Mouse (Mus musculus) midbrain, embryonic 10.5 days (tissue): ENCODE data around the gene Kri1. TPM values are rescaled to one million over a fixed set of nuclear protein-coding genes. Genes with fewer than 3 reads are reported as not detected.
"Not testable (repeated sequence)": the region's sequence is repeated elsewhere in the genome, so short reads cannot be mapped to it uniquely, and the experiment has no call there.

Experiments
- DNase-seq: peaks from one replicate; pipeline ENCODE4 v3.0.0-alpha.2; 2017; ENCODE audit warnings: low spot score
- H3K27ac ChIP-seq: fragments of 300-500 bp; sonication (generic); replicated peaks from 2 replicates; pipeline ENCODE4 v1.5.1; 2016; ENCODE audit warnings: mild to moderate bottlenecking
- H3K27me3 ChIP-seq: fragments of 300-500 bp; sonication (generic); 2 replicates; pipeline ENCODE4 v1.6.1; 2016; ENCODE audit warnings: low read depth, mild to moderate bottlenecking; ENCODE audit not compliant: poor library complexity, severe bottlenecking
- H3K36me3 ChIP-seq: fragments of 300-500 bp; sonication (generic); 2 replicates; pipeline ENCODE4 v1.6.1; 2016; ENCODE audit warnings: mild to moderate bottlenecking, moderate library complexity
- H3K4me1 ChIP-seq: fragments of 300-500 bp; sonication (generic); 2 replicates; pipeline ENCODE4 v1.6.1; 2016
- H3K4me3 ChIP-seq: fragments of 300-500 bp; sonication (generic); 2 replicates; pipeline ENCODE4 v1.5.1; 2016; ENCODE audit warnings: mild to moderate bottlenecking, moderate library complexity
- H3K9me3 ChIP-seq: fragments of 300-500 bp; sonication (generic); replicated peaks from 2 replicates; pipeline ENCODE4 v1.6.1; 2016; ENCODE audit warnings: mild to moderate bottlenecking
- WGBS: fragments of 180-500 bp; shearing (Covaris S2); methylation state at CpG from one replicate; pipeline ENCODE4 v1.1.7; 2016; 5-methylcytosine and 5-hydroxymethylcytosine counted together
- polyA plus RNA-seq: library from polyadenylated mRNA; unstranded; fragments of >200 nt; fragmentation: Nextera tagmentation; extraction: Ambion mirVana; gene quantifications from 2 replicates; pipeline ENCODE4 v1.2.1, GENCODE M21; 2016

The Kri1 gene
- polyA plus RNA-seq, 1 experiment from 2014 or later = 16.2 TPM

GRCm38 (mm10) chr9:21265000-21265561 lies 22.7 kb downstream of the Kri1 start, which contains the start of gene Atg4d:
Gene Atg4d (plus strand): TSS chr9:21265293.
- Histone ChIP-seq H3K4me3 (peak within 1 kb of the TSS; percentile 83), H3K36me3 (peaks cover 35% of the 10 kb centered on the region), H3K9me3 (no peaks in the 10 kb centered on the region), H3K27me3 (0 out of 2 replicates have a peak, but pooled peaks cover 3% of the 10 kb centered on the region), H3K27ac (peak within 1 kb of the TSS; percentile 93), H3K4me1 (peaks cover 25% of the 10 kb centered on the region)
- under 1% methylated on average over 49 of the region's 49 CpGs for WGBS
- peak; percentile 99 for DNase-seq

GRCm38 (mm10) chr9:21264272-21264999 lies 23.3 kb downstream of the Kri1 start:
- 18% methylated on average over 17 of the region's 17 CpGs for WGBS
- peaks cover 25% of the 10 kb centered on the region for H3K4me1 ChIP-seq
- peaks cover 29% of the 10 kb centered on the region for H3K36me3 ChIP-seq
- 0 out of 2 replicates have a peak, but pooled peaks cover 3% of the 10 kb centered on the region for H3K27me3 ChIP-seq
- DNase-seq = no peak
- H3K9me3 ChIP-seq = no peaks in the 10 kb centered on the region
- H3K27ac ChIP-seq = peak overlapping the region; percentile 93
- peak overlapping the region; percentile 83 for H3K4me3 ChIP-seq

GRCm38 (mm10) chr9:21261831-21262230 lies 25.9 kb downstream of the Kri1 start:
- H3K4me3 ChIP-seq = no peak overlapping the region
- H3K9me3 ChIP-seq = no peaks in the 10 kb centered on the region
- H3K4me1 ChIP-seq = peaks cover 23% of the 10 kb centered on the region
- H3K36me3 ChIP-seq = peaks cover 4% of the 10 kb centered on the region
- H3K27me3 ChIP-seq = 0 out of 2 replicates have a peak, but pooled peaks cover 7% of the 10 kb centered on the region
- DNase-seq = no peak
- WGBS = 79% methylated on average over 2 of the region's 2 CpGs
- H3K27ac ChIP-seq = no peak overlapping the region

- no peaks in the 10 kb centered on the region for H3K36me3 ChIP-seq
- H3K27me3 ChIP-seq = 0 out of 2 replicates have a peak, but pooled peaks cover 7% of the 10 kb centered on the region
- no peak overlapping the region for H3K27ac ChIP-seq
- WGBS = 80% methylated on average over 6 of the region's 6 CpGs
- H3K4me1 ChIP-seq = peaks cover 10% of the 10 kb centered on the region
- H3K9me3 ChIP-seq = no peaks in the 10 kb centered on the region
- H3K4me3 ChIP-seq = no peak overlapping the region
- no peak for DNase-seq
These were observed 27.2 kb downstream of the Kri1 start for GRCm38 (mm10) chr9:21260491-21261040.

- H3K36me3 ChIP-seq, H3K27ac ChIP-seq, H3K9me3 ChIP-seq, DNase-seq, H3K4me1 ChIP-seq, H3K4me3 ChIP-seq: not testable (repeated sequence)
- 82% methylated on average over 4 of the region's 4 CpGs for WGBS
- H3K27me3 ChIP-seq = peaks cover 21% of the 10 kb centered on the region
These were observed 31.4 kb downstream of the Kri1 start for GRCm38 (mm10) chr9:21256349-21256748.

- Histone ChIP-seq H3K27ac (no peak overlapping the region), H3K4me1 (no peaks in the 10 kb centered on the region), H3K9me3 (no peaks in the 10 kb centered on the region), H3K4me3 (no peak overlapping the region), H3K27me3 (peaks cover 38% of the 10 kb centered on the region), H3K36me3 (no peaks in the 10 kb centered on the region)
- DNase-seq = no peak
These were observed 33.1 kb downstream of the Kri1 start for GRCm38 (mm10) chr9:21254690-21255089.

- H3K27me3 ChIP-seq = peaks cover 69% of the 10 kb centered on the region
- no peak overlapping the region for H3K27ac ChIP-seq
- H3K9me3 ChIP-seq = no peaks in the 10 kb centered on the region
- 70% methylated on average over 13 of the region's 13 CpGs for WGBS
- H3K4me1 ChIP-seq = peaks cover 6% of the 10 kb centered on the region
- DNase-seq = no peak
- H3K36me3 ChIP-seq = no peaks in the 10 kb centered on the region
- H3K4me3 ChIP-seq = no peak overlapping the region
These were observed 36.5 kb downstream of the Kri1 start for GRCm38 (mm10) chr9:21251116-21251735.

- Histone ChIP-seq H3K27ac (no peak overlapping the region), H3K9me3 (no peaks in the 10 kb centered on the region), H3K27me3 (peaks cover 76% of the 10 kb centered on the region), H3K36me3 (no peaks in the 10 kb centered on the region), H3K4me1 (peaks cover 6% of the 10 kb centered on the region), H3K4me3 (no peak overlapping the region)
- 57% methylated on average over 2 of the region's 2 CpGs for WGBS
- no peak for DNase-seq
These were observed 37.3 kb downstream of the Kri1 start for GRCm38 (mm10) chr9:21250509-21250908.

GRCm38 (mm10) chr9:21249629-21250508 lies 37.9 kb downstream of the Kri1 start:
- H3K27me3 ChIP-seq = peaks cover 82% of the 10 kb centered on the region
- no peak for DNase-seq
- H3K4me1 ChIP-seq = peaks cover 9% of the 10 kb centered on the region
- WGBS = 38% methylated on average over 17 of the region's 17 CpGs
- no peaks in the 10 kb centered on the region for H3K36me3 ChIP-seq
- no peaks in the 10 kb centered on the region for H3K9me3 ChIP-seq
- no peak overlapping the region for H3K4me3 ChIP-seq
- no peak overlapping the region for H3K27ac ChIP-seq

GRCm38 (mm10) chr9:21248326-21248725 lies 39.4 kb downstream of the Kri1 start, which contains the start of gene S1pr5:
Gene S1pr5 (minus strand): TSS chr9:21248443.
- H3K27me3 ChIP-seq = peaks cover 98% of the 10 kb centered on the region
- no peaks in the 10 kb centered on the region for H3K9me3 ChIP-seq
- WGBS = 3% methylated on average over 30 of the region's 30 CpGs
- no peaks in the 10 kb centered on the region for H3K36me3 ChIP-seq
- H3K4me3 ChIP-seq = peak within 1 kb of the TSS; percentile 34
- H3K27ac ChIP-seq = no peak within 1 kb of the TSS
- peaks cover 21% of the 10 kb centered on the region for H3K4me1 ChIP-seq
- DNase-seq = no peak

- Histone ChIP-seq H3K27me3 (peaks cover 100% of the 10 kb centered on the region), H3K36me3 (no peaks in the 10 kb centered on the region), H3K27ac (no peak overlapping the region), H3K4me1 (peaks cover 24% of the 10 kb centered on the region), H3K9me3 (peaks cover 8% of the 10 kb centered on the region; the same call in 1 of the 2 replicates), H3K4me3 (no peak overlapping the region)
- no peak for DNase-seq
- WGBS = 48% methylated on average over 1 of the region's 1 CpGs
These were observed 41.4 kb downstream of the Kri1 start for GRCm38 (mm10) chr9:21246342-21246741.

GRCm38 (mm10) chr9:21245113-21245487 lies 42.7 kb downstream of the Kri1 start:
- Histone ChIP-seq H3K9me3 (peaks cover 8% of the 10 kb centered on the region; the same call in 1 of the 2 replicates), H3K4me1 (peaks cover 25% of the 10 kb centered on the region), H3K4me3 (peak overlapping the region; percentile 51), H3K36me3 (no peaks in the 10 kb centered on the region), H3K27me3 (peaks cover 100% of the 10 kb centered on the region), H3K27ac (no peak overlapping the region)
- 1% methylated on average over 16 of the region's 16 CpGs for WGBS
- DNase-seq = no peak
